Comparison of ENCODE assay signal across 25 mouse cellular contexts in genomic region chr10:121080500-121080899, GRCm38 (mm10). TPM values are rescaled to one million over a fixed set of nuclear protein-coding genes. Genes with fewer than 3 reads are reported as not detected.
DNase-seq lines count a peak whose midpoint lies in the region; ATAC-seq and TF ChIP-seq lines count a peak whose summit lies in the region.
"Had no signal": no experiment of that assay in that cellular context is flagged by ENCODE, and none has a peak within 500 bp of the region (broad histone marks: within the 10 kb centered on the region; RNA-seq: fewer than 3 reads in every experiment).

No protein-coding gene starts in this region.

- no peak overlapping the region for H3K4me2 ChIP-seq in heart, embryonic 13.5 days
- H3K4me2 ChIP-seq: embryonic facial prominence, embryonic 13.5 days; embryonic facial prominence, embryonic 15.5 days; forebrain, embryonic 12.5 days had no signal

- no peaks in the 10 kb centered on the region for H3K27me3 ChIP-seq in heart, embryonic 13.5 days (replicated peaks)
- no peaks in the 10 kb centered on the region for H3K27me3 ChIP-seq in Patski
- H3K27me3 ChIP-seq: embryonic facial prominence, embryonic 13.5 days; embryonic facial prominence, embryonic 15.5 days had no signal

- WGBS in heart, embryonic 13.5 days, result 61% methylated on average over 9 of the region's 9 CpGs

- H3K4me3 ChIP-seq in heart, embryonic 13.5 days, result no peak overlapping the region
- H3K4me3 ChIP-seq: embryonic facial prominence, embryonic 13.5 days; embryonic facial prominence, embryonic 15.5 days; erythroblast, embryonic 14.5 days; forebrain, embryonic 10.5 days; forebrain, embryonic 12.5 days had no signal

- no peaks in the 10 kb centered on the region for H3K4me1 ChIP-seq in heart, embryonic 13.5 days
- H3K4me1 ChIP-seq: embryonic facial prominence, embryonic 13.5 days; embryonic facial prominence, embryonic 15.5 days; forebrain, embryonic 10.5 days; forebrain, embryonic 12.5 days had no signal

- POLR2A ChIA-PET in Patski (lab: Charles Lee), result no interaction called here

- no peak for DNase-seq in heart, adult 11 months
- peak; percentile 14 for DNase-seq in Muller cell, postnatal 12 days (ENCODE audit: inconsistent ontology term)
- DNase-seq in Patski (ENCODE audit: low read depth, low spot score), result no peak
- DNase-seq in layer of hippocampus, postnatal 25 days (ENCODE audit: extremely low spot score in 1 of 2, low spot score in 1 of 2), result no peak
- DNase-seq in urinary bladder, adult 18-20 months (ENCODE audit: low spot score in 2 of 2), result no peak
- DNase-seq: adrenal gland, adult 2 months; adrenal gland, postnatal 10 days; adrenal gland, postnatal 25 days; cerebellum, adult 11 months; cerebellum, adult 18-20 months; cerebellum, adult 8-10 months; cerebellum, adult 9-11 months; cerebellum, postnatal 36 days; embryo, embryonic 11 days had no signal

- in situ Hi-C loops in Patski (cut with MboI; ENCODE audit: low pct_unique_long_range_greater_than_20kb), result no loop called here

- 0 out of 2 replicates have a peak overlapping the region, but pooled peaks have one; percentile 16 for H3K27ac ChIP-seq in heart, embryonic 13.5 days (replicated peaks)
- H3K27ac ChIP-seq: embryonic facial prominence, embryonic 13.5 days; embryonic facial prominence, embryonic 15.5 days; forebrain, embryonic 10.5 days; forebrain, embryonic 12.5 days had no signal

- no peak for TF ChIP-seq CTCF in Patski (IDR thresholded peaks at IDR 0.05)

- no peak overlapping the region for H3K9ac ChIP-seq in heart, embryonic 13.5 days
- H3K9ac ChIP-seq: embryonic facial prominence, embryonic 13.5 days; embryonic facial prominence, embryonic 15.5 days; forebrain, embryonic 12.5 days had no signal

- no peak for ATAC-seq in heart, embryonic 13.5 days (ENCODE audit: extremely low read depth, insufficient number of reproducible peaks, low FRiP score, low TSS enrichment)
- peak; percentile 51 for ATAC-seq in Patski
- ATAC-seq: forebrain, embryonic 14.5 days; forebrain, embryonic 16.5 days had no signal

- CTCF ChIA-PET in Patski (lab: Charles Lee), result interaction anchor here (0.7 to 1.1 kb wide), 3 partner anchors 47 to 168 kb away, joined by 3 to 4 read pairs (median 3); partner anchors contain the start of gene Wif1

- no peaks in the 10 kb centered on the region for H3K36me3 ChIP-seq in heart, embryonic 13.5 days
- H3K36me3 ChIP-seq: embryonic facial prominence, embryonic 15.5 days; forebrain, embryonic 10.5 days; forebrain, embryonic 12.5 days had no signal

- no peaks in the 10 kb centered on the region for H3K9me3 ChIP-seq in heart, embryonic 13.5 days
- H3K9me3 ChIP-seq: embryonic facial prominence, embryonic 15.5 days; forebrain, embryonic 12.5 days had no signal

RNA-seq across cellular contexts. Expression of gene Wif1, which starts 46.7 kb away (rescaled TPM):
- 6.2 and 8.4 TPM in 2 replicates for polyA plus RNA-seq in heart, embryonic 13.5 days (2015; fragmentation: Nextera tagmentation; extraction: Ambion mirVana)
- polyA plus RNA-seq in Patski (2021), result 0.03 TPM
- under 1 TPM; 0.75 to 0.89 TPM for total RNA-seq in layer of hippocampus, postnatal 25 days (2021)
- total RNA-seq: common myeloid progenitor, adult 5-6 weeks; MEL had no signal
- polyA plus RNA-seq: C2C12; erythroblast, embryonic 14.5 days had no signal
